Mouse (Mus musculus): ENCODE results near the gene Zdhhc22. TPM values are rescaled to one million over a fixed set of nuclear protein-coding genes. Genes with fewer than 3 reads are reported as not detected.
A peak's percentile ranks its signal among the peaks of the same experiment; 100 is the strongest.

The Zdhhc22 gene
- 0.05 TPM in 2 replicates for polyA plus RNA-seq (2015; fragmentation: Nextera tagmentation; extraction: Ambion mirVana)

DNA sequence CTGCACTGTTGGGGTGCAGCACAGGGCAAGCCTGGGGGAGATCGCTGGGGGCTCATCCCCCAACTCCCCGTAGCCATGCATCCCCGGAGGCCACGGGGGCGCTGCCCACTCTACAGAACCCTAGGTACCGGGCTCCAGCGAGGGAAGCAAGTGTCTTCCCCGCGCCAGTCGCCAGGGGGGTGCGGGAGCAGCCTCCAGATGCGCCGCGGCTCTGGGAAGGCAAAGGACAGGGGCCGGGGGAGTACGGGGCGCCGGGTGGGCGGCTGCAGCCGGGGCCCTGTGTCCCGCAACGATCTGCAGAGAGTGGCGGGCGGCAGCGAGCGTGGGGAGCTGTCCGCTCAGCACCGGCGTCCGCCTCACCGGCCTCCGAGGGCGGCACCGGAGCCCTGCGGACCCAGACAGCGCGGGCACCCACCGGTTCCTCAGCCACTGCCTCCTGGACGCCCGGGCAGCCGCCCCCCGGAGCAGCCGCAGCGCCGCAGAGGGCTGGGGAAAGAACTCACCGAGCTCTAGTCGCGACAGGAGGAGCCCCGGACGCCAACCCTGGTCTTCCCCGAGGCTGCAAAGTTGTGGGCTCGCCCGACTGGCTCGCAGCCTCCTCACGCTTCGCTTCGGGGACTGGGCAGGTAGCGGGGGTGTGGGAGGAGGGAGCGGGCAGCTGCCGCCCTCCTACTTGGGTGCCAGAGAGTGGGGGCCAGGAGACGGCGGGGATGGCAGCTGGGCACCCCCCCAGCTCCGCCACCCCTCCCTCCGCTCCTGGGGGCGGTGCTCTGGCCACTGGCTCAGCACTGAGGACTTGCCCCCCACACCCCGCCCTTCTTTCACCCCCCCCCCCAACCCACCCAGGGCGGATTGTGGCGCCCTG lies at the start of gene Zdhhc22:
Gene Zdhhc22 (minus strand): TSS at position 541 of the 865 bp plus-strand sequence.
- DNase-seq (ENCODE audit: low spot score): no peak

DNA sequence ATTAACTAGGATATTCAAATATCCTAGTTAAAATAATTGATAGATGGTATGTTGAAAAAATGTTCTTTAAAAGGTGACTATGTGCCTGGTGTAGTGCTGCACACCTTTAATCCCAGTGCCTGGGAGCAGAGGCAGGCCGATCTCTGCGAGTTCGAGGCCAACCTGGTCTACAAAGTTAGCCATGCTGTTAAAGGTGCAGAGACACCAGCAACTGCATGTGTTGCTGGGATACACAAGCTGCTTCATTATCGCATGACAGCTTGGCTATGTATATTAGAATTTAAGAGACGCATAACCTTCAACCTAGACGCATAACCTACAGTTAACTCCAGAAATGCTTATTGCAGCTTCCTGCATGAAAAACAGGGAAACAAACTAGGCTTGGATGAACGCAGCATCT lies 46.4 kb upstream of the Zdhhc22 start:
- no peak for DNase-seq (ENCODE audit: low spot score)

DNA sequence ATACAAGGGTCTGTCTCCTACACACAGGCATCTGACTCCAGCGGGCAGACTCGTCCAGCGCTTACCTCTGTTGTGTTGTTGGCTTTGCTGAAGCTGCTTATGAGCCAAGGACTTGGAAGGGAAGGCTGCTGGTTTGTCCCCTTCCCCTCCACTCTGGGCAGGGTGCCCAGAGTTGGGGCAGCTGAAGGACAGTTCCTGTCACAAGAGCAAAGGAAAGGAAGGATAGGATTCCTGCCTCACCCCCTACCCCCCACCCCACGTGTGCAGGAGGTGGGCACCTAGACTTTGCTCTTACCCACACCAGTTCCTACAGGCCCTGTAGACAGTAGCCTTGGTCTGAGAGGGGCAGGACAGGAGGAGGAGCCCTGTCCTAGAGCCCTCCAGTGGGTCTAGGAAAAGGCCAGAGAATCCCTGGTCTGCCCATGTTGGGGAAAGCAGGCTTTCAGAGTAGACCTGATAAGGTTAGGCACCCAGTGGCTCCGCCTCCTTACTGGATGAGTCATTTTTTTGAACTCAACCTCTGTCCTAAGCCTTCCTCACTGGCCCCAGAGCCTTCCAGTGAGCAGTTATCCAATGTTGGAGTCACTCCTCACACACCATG lies 41.0 kb upstream of the Zdhhc22 start:
- DNase-seq (ENCODE audit: low spot score): no peak

DNA sequence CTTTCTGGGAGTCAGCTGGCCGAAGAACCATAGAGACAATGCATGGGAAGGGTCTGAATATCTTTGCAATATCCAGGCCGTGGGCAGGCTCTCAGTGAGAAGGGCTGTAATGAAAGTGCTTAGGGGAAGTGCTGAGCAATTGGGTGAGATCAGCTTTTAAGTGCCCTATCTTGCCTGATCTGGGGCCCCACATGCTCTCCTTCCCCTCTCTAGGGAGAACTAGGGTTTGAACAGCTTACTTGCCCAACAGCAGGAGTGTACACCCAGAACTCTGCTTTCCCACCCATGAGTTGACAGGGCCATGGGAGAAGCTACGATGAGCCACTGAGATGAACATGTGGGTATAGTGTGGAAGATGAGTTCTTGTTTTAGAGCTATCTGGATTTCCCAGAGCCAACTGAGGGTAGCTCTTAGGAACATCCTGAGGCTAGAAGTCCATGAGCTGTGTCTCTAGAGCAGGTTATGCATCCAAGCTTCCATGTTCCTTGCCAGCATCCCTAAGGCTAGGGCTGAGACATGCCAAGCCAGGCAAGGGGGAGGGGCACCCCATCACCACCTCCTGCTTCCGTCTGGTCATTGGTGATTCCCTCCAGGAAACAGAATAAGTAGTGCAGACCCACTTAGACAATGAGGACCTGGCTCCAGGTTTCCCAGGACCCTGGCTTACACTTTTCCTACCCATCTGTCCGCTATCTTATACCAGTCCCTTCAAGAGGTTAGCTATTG lies 39.2 kb upstream of the Zdhhc22 start:
- DNase-seq (ENCODE audit: low spot score): no peak

DNA sequence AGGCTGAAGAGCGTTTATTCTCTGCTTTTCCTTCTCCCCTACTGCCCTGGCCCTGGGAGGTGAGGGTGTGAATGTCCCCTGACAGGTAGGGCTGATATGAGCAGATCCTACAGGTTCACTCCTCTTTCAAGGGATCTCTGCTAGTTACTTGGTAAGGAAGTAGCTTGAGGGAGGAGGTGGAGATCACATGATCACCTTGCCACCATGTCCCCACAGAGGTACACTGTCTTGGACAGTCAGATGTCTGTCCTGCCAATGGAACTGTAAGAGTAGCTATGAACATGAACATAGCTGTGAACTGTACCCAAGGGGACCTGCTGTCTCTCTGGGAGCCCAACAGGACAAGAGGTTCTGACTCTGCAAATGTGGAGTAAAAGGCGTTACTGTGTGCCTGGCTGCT lies 37.8 kb upstream of the Zdhhc22 start:
- no peak for DNase-seq (ENCODE audit: low spot score)

DNA sequence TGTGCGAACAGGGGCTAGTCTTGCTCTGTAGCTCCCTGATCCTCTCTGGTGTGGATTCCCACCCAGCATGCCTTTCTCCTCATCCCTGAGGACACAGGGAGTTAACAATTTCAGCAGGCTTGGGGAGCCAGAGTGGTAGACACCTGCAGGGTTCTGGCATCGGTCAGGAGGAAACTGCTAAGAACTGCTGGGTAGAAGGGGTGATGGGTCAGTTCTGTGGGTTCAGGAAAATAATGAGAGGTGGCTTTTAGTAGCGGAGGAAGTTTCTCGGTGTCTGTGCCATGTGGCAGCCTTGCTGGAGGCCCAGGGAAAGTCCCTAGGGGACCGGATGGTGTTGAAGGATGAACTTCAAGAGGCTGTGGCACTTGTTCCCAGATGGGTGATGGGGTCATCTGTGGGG lies 37.2 kb upstream of the Zdhhc22 start:
- DNase-seq (ENCODE audit: low spot score): no peak

DNA sequence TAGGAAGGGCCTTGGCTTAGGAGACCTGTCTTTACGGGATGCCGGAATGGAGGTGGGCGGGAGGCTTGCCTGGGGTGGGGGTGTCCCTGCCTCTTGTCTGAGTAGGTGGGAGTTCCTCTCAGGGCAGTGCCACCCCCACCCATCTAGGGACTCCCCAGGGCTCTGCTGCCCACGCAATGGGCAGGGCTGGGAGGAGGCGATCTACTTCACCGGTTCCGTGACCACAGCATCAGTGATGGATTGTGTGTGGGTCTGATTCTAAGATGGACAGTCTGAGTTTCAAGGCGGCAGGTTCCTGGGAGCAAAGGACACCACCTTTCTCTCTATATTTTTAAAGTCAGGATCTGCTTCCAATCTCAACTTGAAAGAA lies 36.6 kb upstream of the Zdhhc22 start:
- no peak for DNase-seq (ENCODE audit: low spot score)

DNA sequence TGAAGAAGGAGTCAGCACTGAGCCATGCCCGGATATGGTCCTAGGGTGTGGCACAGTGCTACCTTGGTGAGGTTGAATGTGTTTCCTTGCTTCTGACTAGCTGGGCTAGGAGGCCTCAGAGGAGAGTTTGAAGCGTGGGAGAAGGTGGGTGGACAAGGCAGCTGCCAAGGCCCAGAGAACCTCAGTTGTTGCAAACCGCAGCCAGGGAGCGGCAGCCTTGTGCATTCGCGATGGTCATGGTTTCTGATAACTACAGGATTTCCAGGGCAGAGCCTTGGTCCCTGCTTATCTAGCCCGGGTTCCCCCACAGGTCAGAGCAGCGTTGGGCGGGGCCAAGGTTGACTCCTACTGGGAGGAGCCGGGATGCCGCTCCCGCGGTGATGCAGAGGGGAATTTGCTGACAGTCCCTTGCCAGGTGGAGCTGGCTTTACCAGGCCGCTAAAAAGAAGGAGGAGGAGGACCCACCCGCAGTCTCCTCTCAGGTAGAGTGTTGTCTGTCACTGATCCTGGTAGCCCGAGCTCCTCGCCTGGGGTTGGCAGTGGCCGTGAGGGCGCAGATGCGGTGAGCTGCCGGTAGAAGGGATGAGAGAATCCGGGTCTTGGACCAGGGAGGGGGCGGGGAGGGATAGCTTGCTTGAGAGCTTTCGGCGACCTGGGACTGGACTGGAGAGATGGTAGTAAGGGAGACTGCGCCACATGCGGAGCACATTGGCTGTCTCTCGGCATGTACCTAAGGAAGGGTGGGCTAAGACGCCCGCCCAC lies 36.1 kb upstream of the Zdhhc22 start:
- DNase-seq (ENCODE audit: low spot score): no peak

DNA sequence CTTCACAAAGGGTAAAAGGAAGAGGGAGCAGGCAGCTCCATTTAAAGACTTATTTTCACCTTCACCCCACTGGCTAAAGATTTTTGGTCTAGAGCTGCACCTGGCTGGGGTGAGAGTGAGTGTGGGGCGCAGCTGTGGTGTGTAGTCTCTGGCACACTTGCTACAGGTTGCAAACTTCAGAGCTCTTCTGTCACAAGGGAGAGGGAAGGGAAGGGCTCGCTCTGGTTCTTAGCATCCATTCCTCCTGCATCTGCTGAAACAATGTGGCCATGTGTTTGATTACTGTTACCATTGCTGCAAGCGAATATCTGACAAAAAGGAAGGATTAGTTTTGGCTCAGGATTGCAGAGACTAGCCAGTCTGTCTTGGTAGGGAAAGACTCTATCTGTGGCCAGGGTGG lies 33.2 kb upstream of the Zdhhc22 start:
- DNase-seq (ENCODE audit: low spot score): no peak

DNA sequence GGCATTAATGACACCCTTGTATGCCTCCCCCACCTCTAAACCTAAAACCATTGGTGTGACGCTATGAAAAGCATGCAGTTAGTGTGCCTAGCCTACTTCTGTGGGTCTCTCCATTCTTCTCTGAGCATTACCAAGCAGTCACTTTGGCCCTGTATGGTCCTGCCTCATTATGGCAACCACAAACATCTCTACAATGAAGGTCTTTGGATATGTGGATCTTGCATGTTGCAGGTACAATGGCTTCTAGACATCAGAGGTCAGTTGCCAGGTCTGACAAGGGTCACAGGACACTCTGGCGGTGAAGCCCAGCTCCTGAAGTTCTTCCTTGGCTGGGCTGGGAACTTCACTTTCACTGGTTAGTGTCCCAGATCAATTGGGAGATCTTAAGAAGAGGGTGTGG lies 31.8 kb upstream of the Zdhhc22 start:
- DNase-seq (ENCODE audit: low spot score): no peak

DNA sequence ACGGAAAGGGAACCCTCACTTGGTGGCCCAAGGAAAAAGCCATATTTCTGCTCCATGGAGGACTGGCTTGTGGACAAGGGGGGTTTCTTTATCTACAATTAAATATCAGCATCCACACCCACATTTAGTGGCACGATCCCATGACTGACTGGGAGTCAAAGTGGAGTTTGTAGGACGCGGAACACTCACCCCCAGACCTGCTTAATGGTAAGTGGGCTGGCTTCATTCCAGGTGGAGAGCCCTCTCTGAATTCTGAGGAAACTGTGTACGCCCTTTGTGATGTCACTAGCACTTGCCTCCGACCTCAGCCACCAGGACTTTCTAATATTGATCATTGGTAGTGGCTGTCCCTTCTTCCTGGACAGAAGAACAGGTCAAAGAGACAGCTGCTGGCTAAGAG lies 30.8 kb upstream of the Zdhhc22 start, which contains the start of gene Tmem63c:
Gene Tmem63c (plus strand): TSS at position 301 of the 400 bp plus-strand sequence.
- no peak for DNase-seq (ENCODE audit: low spot score)

DNA sequence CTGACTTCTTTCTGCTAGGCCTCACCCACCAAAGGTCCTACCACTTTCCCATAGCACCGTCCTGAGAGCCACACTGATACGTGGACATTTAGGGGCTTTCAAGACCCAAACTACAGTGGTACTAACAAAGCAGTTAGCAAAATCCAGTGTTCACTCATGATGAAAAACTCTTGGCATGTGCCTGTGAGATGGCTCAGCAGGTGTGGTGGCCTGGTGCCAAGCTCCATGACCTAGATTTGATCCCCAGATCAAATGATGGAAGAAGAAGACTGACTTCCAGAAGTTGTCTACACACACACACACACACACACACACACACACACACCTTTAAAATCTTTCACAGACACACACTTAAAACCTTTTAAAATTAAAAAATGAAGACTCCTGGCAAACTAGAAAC lies 28.5 kb upstream of the Zdhhc22 start:
- no peak for DNase-seq (ENCODE audit: low spot score)

DNA sequence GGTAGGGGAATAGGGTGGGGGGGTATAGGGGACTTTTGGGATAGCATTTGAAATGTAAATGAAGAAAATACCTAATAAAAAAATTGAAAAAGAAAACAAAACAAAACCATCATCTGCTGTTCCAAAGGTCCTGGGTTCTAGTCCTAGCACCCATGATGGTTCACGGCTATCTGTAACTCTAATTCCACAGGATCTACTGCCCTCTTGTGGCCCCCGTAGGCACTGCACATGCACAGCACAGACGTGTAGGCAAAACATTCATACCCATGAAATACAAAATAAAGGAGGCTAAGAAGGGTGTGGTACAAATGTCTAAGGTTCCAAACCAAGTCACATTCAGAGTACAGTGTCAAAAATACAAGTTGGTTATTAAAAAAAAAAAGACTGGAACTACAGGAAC lies 26.8 kb upstream of the Zdhhc22 start:
- DNase-seq (ENCODE audit: low spot score): peak; percentile 8

DNA sequence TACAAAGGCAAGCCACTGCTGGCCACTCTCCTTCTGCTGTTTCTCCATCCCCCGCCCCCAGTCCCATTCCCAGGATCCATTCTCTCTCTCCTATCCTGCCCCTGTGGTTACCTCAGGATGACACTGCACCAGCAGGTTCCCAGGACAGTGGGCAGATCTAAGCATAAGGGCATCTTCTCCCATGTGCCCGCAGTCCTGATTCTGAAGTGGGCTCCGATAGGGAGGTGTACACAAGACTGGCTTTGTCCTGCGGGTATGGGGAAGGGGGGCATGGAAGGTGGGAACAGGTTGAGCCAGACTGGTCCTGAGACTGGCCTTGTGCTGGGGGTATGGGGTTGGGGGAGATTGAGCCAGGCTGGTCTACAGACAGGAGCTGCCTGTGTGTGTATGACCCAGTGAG lies 14.4 kb upstream of the Zdhhc22 start:
- DNase-seq (ENCODE audit: low spot score): no peak

DNA sequence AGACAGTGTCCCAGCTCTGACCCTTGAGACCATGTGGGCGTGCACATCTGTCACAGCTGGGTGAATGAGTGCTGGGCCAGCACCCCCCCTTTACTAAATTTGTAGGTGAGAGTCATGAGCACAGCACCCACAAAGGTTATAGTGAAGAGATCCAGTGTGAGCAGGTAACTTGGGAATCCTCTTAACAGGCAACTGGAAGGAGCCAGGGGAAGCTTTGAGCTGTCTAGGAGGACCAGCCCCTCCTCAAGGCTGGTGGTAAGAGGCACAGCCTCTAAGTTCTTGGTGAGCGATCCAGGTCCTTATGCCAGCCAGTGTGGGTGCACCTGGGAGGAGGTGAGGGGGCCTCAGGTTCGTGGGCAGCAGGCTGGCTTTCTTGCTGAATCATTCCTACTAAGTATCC lies 13.4 kb upstream of the Zdhhc22 start:
- no peak for DNase-seq (ENCODE audit: low spot score)

DNA sequence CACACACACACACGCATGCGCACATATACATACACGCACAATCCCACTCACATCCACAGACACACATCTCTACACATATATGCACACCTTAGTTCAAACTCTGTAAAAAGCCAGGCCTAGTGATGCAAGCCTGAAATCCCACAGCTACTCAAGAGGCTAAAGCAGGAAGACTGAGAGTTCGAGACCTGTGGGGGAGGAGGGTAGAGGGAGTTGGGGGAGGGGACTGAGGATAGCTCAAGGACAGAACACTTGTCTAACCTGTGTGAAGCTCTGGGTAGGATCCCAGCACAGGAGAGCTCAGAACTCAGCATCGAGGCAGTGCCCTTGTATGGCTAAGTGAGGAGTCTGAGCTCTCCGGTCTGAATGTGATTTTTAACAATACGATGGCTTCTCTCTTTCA lies 12.6 kb upstream of the Zdhhc22 start:
- no peak for DNase-seq (ENCODE audit: low spot score)

DNA sequence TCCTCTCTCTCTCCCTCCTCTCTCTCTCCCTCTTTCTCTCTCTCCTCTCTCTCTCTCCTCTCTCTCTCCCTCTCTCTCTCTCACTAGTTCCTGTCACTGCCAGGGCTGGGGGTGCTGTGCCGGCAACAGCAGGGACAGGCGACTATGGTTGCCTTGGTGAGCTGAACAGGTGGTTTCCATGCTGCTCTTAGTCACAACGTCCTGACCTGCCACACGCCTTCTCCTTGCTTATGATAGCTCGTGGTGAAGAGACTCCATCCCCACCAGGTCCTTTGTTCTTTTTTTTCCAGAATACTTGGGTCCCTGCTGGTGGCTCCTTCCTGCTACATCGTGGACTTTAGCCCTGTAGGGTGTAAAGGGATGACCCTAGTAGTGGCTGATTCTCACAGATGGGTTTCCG lies 12.0 kb upstream of the Zdhhc22 start:
- DNase-seq (ENCODE audit: low spot score): no peak

DNA sequence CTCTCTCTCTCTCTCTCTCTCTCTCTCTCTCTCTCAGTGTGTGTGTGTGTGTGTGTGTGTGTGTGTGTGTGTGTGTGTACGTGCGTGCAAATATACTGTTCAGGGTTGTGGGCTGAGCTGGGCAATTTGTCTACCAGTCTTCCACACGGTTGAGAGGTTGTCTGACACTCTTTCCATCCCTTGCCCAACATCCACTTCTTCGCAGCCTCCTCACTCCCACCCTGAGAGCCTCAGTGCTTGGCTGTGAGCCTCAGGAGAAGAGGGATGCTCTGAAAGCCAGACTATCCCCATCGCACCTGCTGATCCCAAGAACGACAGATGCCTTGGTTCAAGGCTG lies 10.6 kb upstream of the Zdhhc22 start:
- no peak for DNase-seq (ENCODE audit: low spot score)

DNA sequence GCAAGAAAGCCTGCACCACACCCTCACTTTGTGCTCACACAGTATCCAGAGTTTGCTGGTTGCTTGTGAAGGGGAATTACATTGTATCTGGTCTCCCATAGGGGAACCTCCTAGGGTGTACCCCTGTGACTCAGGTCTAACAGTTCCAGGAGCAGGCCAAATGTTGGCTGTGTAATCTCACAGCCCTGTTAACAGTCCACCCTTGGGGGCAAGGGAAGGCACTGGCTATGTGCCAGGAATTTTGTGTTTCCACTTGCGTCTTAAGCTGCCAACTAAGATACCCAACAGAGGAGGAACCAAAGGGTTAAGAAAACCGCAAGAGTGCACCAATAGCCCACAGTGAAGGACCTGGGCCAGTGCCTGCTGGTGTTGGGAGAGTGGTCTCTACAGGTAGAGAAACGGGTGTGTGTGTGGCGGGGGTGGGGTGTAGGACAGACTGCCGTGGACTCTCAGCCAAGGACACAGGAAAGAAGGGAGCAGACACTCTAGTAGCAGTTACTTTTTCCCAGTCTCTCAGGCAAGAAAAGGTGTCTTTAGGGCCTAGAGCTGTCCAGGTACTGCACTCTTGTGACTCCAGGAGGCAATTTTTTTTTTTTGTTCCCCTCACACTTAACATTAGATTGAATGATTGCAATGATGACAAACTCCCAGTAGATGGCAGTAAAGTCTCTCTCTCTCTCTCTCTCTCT lies 10.1 kb upstream of the Zdhhc22 start:
- DNase-seq (ENCODE audit: low spot score): peak; percentile 25

DNA sequence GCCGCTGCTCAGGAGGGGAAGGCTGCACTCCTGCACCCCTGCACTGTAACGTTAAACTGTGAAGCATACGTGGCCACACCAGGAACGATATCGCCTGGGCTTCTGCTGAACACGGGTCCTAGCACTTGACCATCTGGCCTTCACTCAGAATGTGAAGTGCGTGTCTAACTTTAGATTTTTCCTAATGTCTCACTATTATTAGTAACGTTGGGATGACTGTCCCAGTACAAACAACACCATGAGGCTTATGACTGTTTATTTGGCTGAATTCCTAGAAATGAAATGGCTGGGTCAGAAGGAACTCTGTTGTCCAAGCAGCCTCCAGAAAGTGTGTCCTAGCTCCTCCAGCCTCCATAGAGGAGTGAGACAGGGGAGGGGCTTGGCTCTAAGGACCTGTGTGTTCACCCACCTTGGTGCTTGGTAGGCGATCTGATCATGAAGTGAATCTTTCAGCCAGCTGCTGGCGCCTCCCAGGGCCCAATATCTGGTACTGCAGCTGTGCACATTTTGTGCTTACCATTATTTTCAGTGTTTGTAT lies 9.1 kb upstream of the Zdhhc22 start:
- DNase-seq (ENCODE audit: low spot score): no peak

DNA sequence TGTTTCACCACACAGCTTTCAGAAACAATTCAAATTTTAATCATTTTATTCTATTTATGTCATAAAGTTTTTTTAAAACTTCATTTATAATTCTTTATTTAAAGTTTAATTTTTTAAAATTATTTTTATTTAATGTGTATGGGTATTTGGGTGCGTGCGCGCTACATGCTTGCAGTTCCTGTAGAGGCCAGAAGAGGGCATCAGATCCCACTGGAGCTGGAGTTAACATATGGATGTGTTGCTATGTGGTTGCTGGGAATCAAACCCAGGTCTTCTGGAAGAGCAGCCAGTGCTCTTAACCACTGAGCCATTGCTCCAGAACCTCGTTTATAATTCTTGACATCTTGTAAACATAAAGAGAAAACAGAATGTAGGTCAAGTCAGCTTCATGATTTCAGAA lies 8.5 kb upstream of the Zdhhc22 start:
- DNase-seq (ENCODE audit: low spot score): no peak

Measured in thymus, postnatal 0 days (tissue).